Comparison of ENCODE assay signal across 23 mouse cellular contexts in the genomic region with DNA sequence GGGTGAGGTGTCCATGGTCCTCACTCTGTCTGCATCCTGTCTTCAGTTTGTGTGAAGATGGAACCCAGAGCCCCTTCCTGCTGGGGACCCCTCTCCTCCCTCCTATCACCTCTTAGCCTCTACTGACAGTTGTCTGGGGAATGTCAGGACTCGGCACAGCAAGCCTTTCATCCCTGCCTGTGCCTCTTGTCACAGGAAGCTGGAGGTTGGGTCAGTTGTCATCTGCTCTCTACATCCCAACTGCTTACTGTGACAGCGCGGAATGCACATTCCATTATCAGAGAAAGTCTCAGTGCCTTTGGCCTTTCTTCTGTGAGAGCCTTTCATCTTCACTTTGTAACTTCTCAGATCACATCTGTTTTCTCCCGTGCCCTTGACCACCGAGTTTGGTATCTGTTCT.
DNase-seq lines count a peak whose midpoint lies in the region; ATAC-seq and TF ChIP-seq lines count a peak whose summit lies in the region.
"Had no signal": no experiment of that assay in that cellular context is flagged by ENCODE, and none has a peak within 500 bp of the region (broad histone marks: within the 10 kb centered on the region; RNA-seq: fewer than 3 reads in every experiment).

No protein-coding gene starts in this region.

- no peak for TF ChIP-seq EP300 in stomach, postnatal 0 days (optimal IDR thresholded peaks at IDR 0.05)

- ATAC-seq in heart, embryonic 13.5 days (ENCODE audit: extremely low read depth, insufficient number of reproducible peaks, low FRiP score, low TSS enrichment) = peak; percentile 66; the same call in 1 of the 2 replicates
- ATAC-seq in intestine, embryonic 15.5 days = peak; percentile 45; the same call in 1 of the 2 replicates
- no peak for ATAC-seq in intestine, embryonic 16.5 days
- peak; percentile 37; the same call in 1 of the 2 replicates for ATAC-seq in stomach, embryonic 14.5 days (ENCODE audit: insufficient number of reproducible peaks, insufficient read depth, low FRiP score, low read depth)
- ATAC-seq in stomach, postnatal 0 days (ENCODE audit: low FRiP score, low TSS enrichment) = no peak
- ATAC-seq: forebrain, embryonic 14.5 days; lung, postnatal 0 days; midbrain, embryonic 15.5 days had no signal

- 4% methylated on average over 5 of the region's 5 CpGs for WGBS in heart, embryonic 13.5 days
- WGBS in intestine, embryonic 15.5 days = 28% methylated on average over 5 of the region's 5 CpGs
- WGBS in intestine, embryonic 16.5 days = 36% methylated on average over 5 of the region's 5 CpGs
- 20% methylated on average over 5 of the region's 5 CpGs for WGBS in stomach, embryonic 14.5 days
- 26% methylated on average over 5 of the region's 5 CpGs for WGBS in stomach, postnatal 0 days

- peak overlapping the region; percentile 88 for H3K27ac ChIP-seq in heart, embryonic 13.5 days (replicated peaks)
- H3K27ac ChIP-seq in intestine, embryonic 15.5 days = no peak overlapping the region
- no peak overlapping the region for H3K27ac ChIP-seq in intestine, embryonic 16.5 days (ENCODE audit: low read length)
- no peak overlapping the region for H3K27ac ChIP-seq in stomach, embryonic 14.5 days (ENCODE audit: low read length)
- H3K27ac ChIP-seq in stomach, postnatal 0 days (replicated peaks) = no peak overlapping the region
- H3K27ac ChIP-seq: embryonic facial prominence, embryonic 12.5 days; hindbrain, embryonic 12.5 days; layer of hippocampus, adult 2 months; liver, embryonic 14.5 days; midbrain, embryonic 15.5 days had no signal

- no peak overlapping the region for H3K9ac ChIP-seq in heart, embryonic 13.5 days
- no peak overlapping the region for H3K9ac ChIP-seq in intestine, embryonic 15.5 days
- no peak overlapping the region for H3K9ac ChIP-seq in intestine, embryonic 16.5 days (ENCODE audit: low read depth, low read length)
- no peak overlapping the region for H3K9ac ChIP-seq in stomach, embryonic 14.5 days (replicated peaks; ENCODE audit: low read depth, low read length)
- no peak overlapping the region for H3K9ac ChIP-seq in stomach, postnatal 0 days (ENCODE audit: low read length)
- H3K9ac ChIP-seq: embryonic facial prominence, embryonic 12.5 days; hindbrain, embryonic 12.5 days; liver, embryonic 14.5 days; midbrain, embryonic 15.5 days had no signal

- DNase-seq in heart, postnatal 4 days = no peak
- no peak for DNase-seq in stomach, postnatal 0 days (ENCODE audit: low spot score)
- peak; percentile 38 for DNase-seq in yolk sac, embryonic 10.5 days (ENCODE audit: low spot score)
- DNase-seq in gastrocnemius, adult 8-10 months (ENCODE audit: low spot score in 2 of 2) = no peak
- DNase-seq: adrenal gland, postnatal 14 days; cerebellum, adult 11 months; gastrocnemius, postnatal 25 days; layer of hippocampus, postnatal 36 days; retina, postnatal 1 day; thymus, postnatal 14 days had no signal

- H3K4me3 ChIP-seq in heart, embryonic 13.5 days = no peak overlapping the region
- H3K4me3 ChIP-seq in intestine, embryonic 15.5 days (replicated peaks) = no peak overlapping the region
- H3K4me3 ChIP-seq in intestine, embryonic 16.5 days (ENCODE audit: low read length) = no peak overlapping the region
- H3K4me3 ChIP-seq in stomach, embryonic 14.5 days (ENCODE audit: low read depth, low read length) = no peak overlapping the region
- no peak overlapping the region for H3K4me3 ChIP-seq in stomach, postnatal 0 days (ENCODE audit: low read depth, low read length)
- H3K4me3 ChIP-seq: embryonic facial prominence, embryonic 12.5 days; erythroblast, embryonic 14.5 days; hindbrain, embryonic 12.5 days; layer of hippocampus, adult 2 months; midbrain, embryonic 15.5 days had no signal

- peak overlapping the region; percentile 38 for H3K4me2 ChIP-seq in heart, embryonic 13.5 days
- H3K4me2 ChIP-seq in intestine, embryonic 15.5 days (replicated peaks) = no peak overlapping the region
- H3K4me2 ChIP-seq in intestine, embryonic 16.5 days (ENCODE audit: low read depth, low read length) = no peak overlapping the region
- no peak overlapping the region for H3K4me2 ChIP-seq in stomach, embryonic 14.5 days (replicated peaks; ENCODE audit: low read depth, low read length)
- no peak overlapping the region for H3K4me2 ChIP-seq in stomach, postnatal 0 days (replicated peaks; ENCODE audit: low read depth)
- H3K4me2 ChIP-seq: embryonic facial prominence, embryonic 12.5 days; hindbrain, embryonic 12.5 days; midbrain, embryonic 15.5 days had no signal

- H3K9me3 ChIP-seq in heart, embryonic 13.5 days = no peaks in the 10 kb centered on the region
- H3K9me3 ChIP-seq in intestine, embryonic 15.5 days = no peaks in the 10 kb centered on the region
- no peaks in the 10 kb centered on the region for H3K9me3 ChIP-seq in intestine, embryonic 16.5 days (ENCODE audit: control insufficient read depth, low read length)
- no peaks in the 10 kb centered on the region for H3K9me3 ChIP-seq in stomach, embryonic 14.5 days (ENCODE audit: control insufficient read depth, low read depth, low read length)
- no peaks in the 10 kb centered on the region for H3K9me3 ChIP-seq in stomach, postnatal 0 days (ENCODE audit: control insufficient read depth, low read length)
- H3K9me3 ChIP-seq: embryonic facial prominence, embryonic 12.5 days; hindbrain, embryonic 12.5 days; midbrain, embryonic 15.5 days had no signal

- peaks cover 73% of the 10 kb centered on the region for H3K4me1 ChIP-seq in heart, embryonic 13.5 days
- peaks cover 13% of the 10 kb centered on the region; the same call in 1 of the 2 replicates for H3K4me1 ChIP-seq in intestine, embryonic 15.5 days (replicated peaks)
- H3K4me1 ChIP-seq in intestine, embryonic 16.5 days (ENCODE audit: control insufficient read depth, insufficient read depth, low read length) = no peaks in the 10 kb centered on the region; the same call in 1 of the 2 replicates
- H3K4me1 ChIP-seq in stomach, embryonic 14.5 days (ENCODE audit: control insufficient read depth, insufficient read depth, low read length) = peaks cover 17% of the 10 kb centered on the region
- H3K4me1 ChIP-seq in stomach, postnatal 0 days (replicated peaks; ENCODE audit: control insufficient read depth, insufficient read depth) = no peaks in the 10 kb centered on the region
- H3K4me1 ChIP-seq: hindbrain, embryonic 12.5 days had no signal

- TF ChIP-seq CTCF in stomach, postnatal 0 days (IDR thresholded peaks at IDR 0.05; ENCODE audit: low read depth) = no peak

- H3K27me3 ChIP-seq in heart, embryonic 13.5 days (replicated peaks) = no peaks in the 10 kb centered on the region
- no peaks in the 10 kb centered on the region for H3K27me3 ChIP-seq in intestine, embryonic 15.5 days (replicated peaks)
- no peaks in the 10 kb centered on the region for H3K27me3 ChIP-seq in intestine, embryonic 16.5 days (replicated peaks; ENCODE audit: control insufficient read depth, insufficient read depth, low read length)
- no peaks in the 10 kb centered on the region for H3K27me3 ChIP-seq in stomach, embryonic 14.5 days (ENCODE audit: control insufficient read depth, insufficient read depth, low read length)
- no peaks in the 10 kb centered on the region for H3K27me3 ChIP-seq in stomach, postnatal 0 days (ENCODE audit: control insufficient read depth, insufficient read depth, low read length)
- H3K27me3 ChIP-seq: CH12.LX; embryonic facial prominence, embryonic 12.5 days; hindbrain, embryonic 12.5 days; midbrain, embryonic 15.5 days had no signal

- H3K36me3 ChIP-seq in heart, embryonic 13.5 days = 0 out of 2 replicates have a peak, but pooled peaks cover 4% of the 10 kb centered on the region
- no peaks in the 10 kb centered on the region for H3K36me3 ChIP-seq in intestine, embryonic 15.5 days
- no peaks in the 10 kb centered on the region for H3K36me3 ChIP-seq in intestine, embryonic 16.5 days (ENCODE audit: control insufficient read depth, insufficient read depth, low read length)
- H3K36me3 ChIP-seq in stomach, embryonic 14.5 days (ENCODE audit: control insufficient read depth, insufficient read depth, low read length) = no peaks in the 10 kb centered on the region
- no peaks in the 10 kb centered on the region for H3K36me3 ChIP-seq in stomach, postnatal 0 days (ENCODE audit: control insufficient read depth, insufficient read depth, low read length)
- H3K36me3 ChIP-seq: embryonic facial prominence, embryonic 12.5 days; hindbrain, embryonic 12.5 days; midbrain, embryonic 15.5 days had no signal

Comparison
In these comparisons a context has a peak if more than half of its experiments do, and no peak if none do; other contexts are left out.
1. ATAC-seq: peak in heart, embryonic 13.5 days (single experiment), intestine, embryonic 15.5 days (single experiment) and stomach, embryonic 14.5 days (single experiment); none in intestine, embryonic 16.5 days (single experiment) and stomach, postnatal 0 days (single experiment).